Mouse (Mus musculus) embryonic fibroblast, embryonic 13.5 days (primary cell): ENCODE results near the gene Hist1h2ae. TPM values are rescaled to one million over a fixed set of nuclear protein-coding genes. Genes with fewer than 3 reads are reported as not detected.
"Not testable (repeated sequence)": the region's sequence is repeated elsewhere in the genome, so short reads cannot be mapped to it uniquely, and the experiment has no call there.

Source experiments
- H3K27ac ChIP-seq: 2 replicates; pipeline ENCODE4 v1.5.1; 2012; ENCODE audit warnings: low read length, control low read depth, inconsistent platforms; ENCODE audit not compliant: insufficient read depth
- H3K4me1 ChIP-seq: 2 replicates; pipeline ENCODE4 v1.6.1; 2011; ENCODE audit warnings: low read length; ENCODE audit not compliant: control insufficient read depth, insufficient read depth
- H3K4me3 ChIP-seq: 2 replicates; pipeline ENCODE4 v1.5.1; 2011; ENCODE audit warnings: mild to moderate bottlenecking, control low read depth, low read length; ENCODE audit not compliant: insufficient read depth
- CTCF ChIP-seq: IDR thresholded peaks from 2 replicates; pipeline ENCODE4 v1.5.1; 2011; ENCODE audit warnings: mild to moderate bottlenecking, control low read depth, low read length, moderate library complexity, borderline replicate concordance; ENCODE audit not compliant: insufficient read depth
- POLR2A ChIP-seq: IDR thresholded peaks from 2 replicates; pipeline ENCODE4 v1.6.1; 2011; ENCODE audit warnings: low read depth, mild to moderate bottlenecking, control low read depth, low read length, moderate library complexity
- polyA plus RNA-seq: library from polyadenylated mRNA; stranded (reverse); fragments of >200 nt; gene quantifications from 2 replicates; pipeline ENCODE4 v1.2.4, GENCODE M21; 2011; ENCODE audit warnings: low read depth; ENCODE audit not compliant: missing spikeins, insufficient read length

The Hist1h2ae gene
- polyA plus RNA-seq, 1 experiment, result 6.0 TPM

- H3K4me3 ChIP-seq, result peak within 1 kb of the TSS; percentile 77
Measured at GRCm38 (mm10) chr13:23533560-23534367, 37.3 kb downstream of the Hist1h2ae start, which contains the start of gene Hist1h2af. TSS of gene Hist1h2af (plus strand) at chr13:23533906.

DNA sequence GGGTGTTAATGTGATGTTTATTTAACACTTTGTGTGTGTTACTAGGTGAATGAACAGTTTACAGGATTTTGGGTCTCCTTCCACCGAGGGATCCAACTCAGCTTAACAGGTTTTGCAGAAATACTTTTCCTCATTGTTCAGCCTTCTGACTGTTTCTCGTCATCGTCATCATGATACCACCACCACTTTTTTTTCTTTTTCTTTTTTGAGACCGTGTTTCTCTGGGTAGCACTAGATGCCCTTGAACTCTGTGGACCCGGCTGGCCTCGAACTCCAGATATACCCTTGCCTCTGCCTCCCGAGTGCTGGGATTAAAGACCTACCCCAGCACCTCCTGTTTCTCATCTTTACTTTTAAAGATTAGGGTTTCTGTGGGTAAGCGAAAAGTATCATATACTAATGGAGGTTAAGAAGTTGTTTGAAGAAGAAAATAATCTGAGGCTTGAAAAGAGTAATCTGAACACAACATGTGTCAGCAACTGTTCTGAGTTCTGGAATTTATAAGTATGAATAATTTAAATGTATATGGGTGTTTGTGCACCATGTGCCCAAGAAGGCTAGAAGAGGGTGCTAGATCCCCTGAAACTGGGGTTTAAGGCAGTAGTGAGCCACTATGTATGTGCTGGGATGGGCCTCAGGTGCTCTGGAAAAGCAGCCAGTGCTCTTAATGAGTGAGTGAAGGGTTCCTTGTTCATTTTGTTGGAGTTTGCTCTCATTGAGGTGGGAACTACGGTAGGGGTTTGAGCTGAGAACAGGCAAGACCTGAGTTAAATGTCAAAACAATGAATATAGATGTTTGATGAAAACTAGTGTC is 38.6 kb downstream of the Hist1h2ae start:
- peak overlapping the region; percentile 46 for H3K4me3 ChIP-seq
- H3K27ac ChIP-seq, result peak overlapping the region; percentile 79
- peaks cover 5% of the 10 kb centered on the region; the same call in 1 of the 2 replicates for H3K4me1 ChIP-seq
- TF ChIP-seq CTCF (no peak), POLR2A (peak; percentile 38; the same call in 1 of the 2 replicates)

More at GRCm38 (mm10) chr13:23533560-23534367, 37.3 kb downstream of the Hist1h2ae start, which contains the start of gene Hist1h2af:
- TF ChIP-seq POLR2A, result peak; percentile 67
- H3K27ac ChIP-seq, result peak within 1 kb of the TSS; percentile 93
- not testable (repeated sequence) for H3K4me1 ChIP-seq

DNA sequence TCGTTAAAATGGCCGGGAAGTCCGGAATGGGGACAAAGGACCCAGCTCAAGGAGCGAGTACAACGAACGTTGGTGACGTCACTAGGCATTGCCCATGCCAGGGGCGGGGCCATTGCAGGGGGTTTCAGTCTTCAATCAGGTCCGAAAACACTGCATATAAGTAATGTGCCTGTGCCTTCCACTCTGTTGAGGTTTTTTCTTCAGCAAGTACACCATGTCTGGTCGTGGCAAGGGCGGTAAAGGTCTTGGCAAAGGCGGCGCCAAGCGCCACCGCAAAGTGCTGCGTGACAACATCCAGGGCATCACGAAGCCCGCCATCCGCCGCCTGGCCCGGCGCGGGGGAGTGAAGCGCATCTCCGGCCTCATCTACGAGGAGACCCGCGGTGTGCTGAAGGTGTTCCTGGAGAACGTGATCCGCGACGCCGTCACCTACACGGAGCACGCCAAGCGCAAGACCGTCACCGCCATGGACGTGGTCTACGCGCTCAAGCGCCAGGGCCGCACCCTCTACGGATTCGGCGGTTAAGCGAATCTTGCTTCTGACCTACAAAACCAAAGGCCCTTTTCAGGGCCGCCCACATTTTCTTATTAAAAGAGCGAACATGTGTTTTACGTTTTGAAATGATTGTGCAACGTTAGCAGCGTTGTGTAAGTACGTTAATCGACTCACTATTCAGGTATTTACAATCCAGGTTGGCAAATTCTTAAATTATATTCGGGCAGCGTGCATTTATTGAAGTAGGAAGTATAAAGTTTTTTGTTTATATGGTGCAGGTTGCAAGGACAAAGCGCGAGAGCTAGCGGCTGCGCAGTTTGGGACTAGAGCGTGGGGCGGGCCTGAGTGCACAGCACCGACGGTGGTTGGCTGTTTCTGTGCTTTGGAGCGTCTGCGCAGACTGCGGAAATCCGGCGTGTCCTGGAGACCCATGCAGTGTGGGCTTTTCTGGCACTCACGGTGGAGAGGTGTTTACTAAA is 39.8 kb downstream of the Hist1h2ae start, which contains the start of gene Hist1h4h:
Gene Hist1h4h, plus strand, starts transcription at position 150 of the 975 bp plus-strand sequence.
- TF ChIP-seq POLR2A (peak; percentile 99), CTCF (no peak)
- peak within 1 kb of the TSS; percentile 66 for H3K4me3 ChIP-seq
- peaks cover 7% of the 10 kb centered on the region; the same call in 1 of the 2 replicates for H3K4me1 ChIP-seq
- H3K27ac ChIP-seq, result peak within 1 kb of the TSS; percentile 95

GRCm38 (mm10) chr13:23530181-23530900 is 40.7 kb downstream of the Hist1h2ae start:
- Histone ChIP-seq H3K27ac (peak overlapping the region; percentile 95), H3K4me1 (peaks cover 7% of the 10 kb centered on the region; the same call in 1 of the 2 replicates), H3K4me3 (peak overlapping the region; percentile 66)
- TF ChIP-seq CTCF (no peak), POLR2A (0 out of 2 replicates have a peak, but pooled peaks have one; percentile 38)

DNA sequence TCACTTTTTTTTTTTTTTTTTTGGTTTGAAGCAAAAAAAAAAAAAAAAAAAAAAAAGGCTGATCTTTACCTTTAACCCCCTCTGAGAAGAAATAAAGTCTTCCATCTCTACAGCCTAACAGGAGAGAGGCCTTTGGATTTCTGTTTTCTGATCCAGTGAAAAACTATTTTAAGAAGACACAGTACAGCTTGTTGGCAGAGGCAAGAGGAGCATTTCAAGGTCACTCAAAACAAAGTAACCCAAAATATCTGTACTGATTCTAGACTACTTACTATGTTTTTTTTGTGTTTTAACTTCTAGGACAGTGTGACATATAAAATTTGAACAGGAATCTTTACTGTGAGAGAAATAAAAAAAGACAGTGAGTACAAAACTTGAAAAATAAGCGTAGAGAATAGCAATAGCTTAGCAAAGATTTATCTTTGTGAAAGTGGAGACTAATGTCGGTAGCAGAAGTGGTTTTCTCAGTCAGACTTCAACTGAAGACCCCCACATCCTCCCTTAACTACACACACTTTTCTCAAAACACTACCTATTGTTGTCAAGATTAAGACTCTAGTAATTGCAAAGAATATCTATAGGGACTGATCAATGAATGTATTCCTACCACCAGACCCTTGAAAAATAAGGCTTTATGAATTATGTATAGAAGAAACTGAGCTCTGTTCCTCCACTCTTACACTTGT is 41.4 kb downstream of the Hist1h2ae start:
- Histone ChIP-seq H3K4me3 (0 out of 2 replicates have a peak overlapping the region, but pooled peaks have one; percentile 66), H3K27ac (no peak overlapping the region), H3K4me1 (peaks cover 7% of the 10 kb centered on the region; the same call in 1 of the 2 replicates)
- no peak for TF ChIP-seq CTCF
- TF ChIP-seq POLR2A, result no peak

GRCm38 (mm10) chr13:23529005-23529404 is 42.0 kb downstream of the Hist1h2ae start:
- no peak overlapping the region for H3K27ac ChIP-seq
- TF ChIP-seq POLR2A, result no peak
- no peak for TF ChIP-seq CTCF
- no peak overlapping the region for H3K4me3 ChIP-seq
- peaks cover 7% of the 10 kb centered on the region; the same call in 1 of the 2 replicates for H3K4me1 ChIP-seq

GRCm38 (mm10) chr13:23526312-23526711 is 44.7 kb downstream of the Hist1h2ae start:
- Histone ChIP-seq H3K27ac (0 out of 2 replicates have a peak overlapping the region, but pooled peaks have one; percentile 11), H3K4me3 (peak overlapping the region; percentile 70), H3K4me1 (peaks cover 7% of the 10 kb centered on the region; the same call in 1 of the 2 replicates)
- TF ChIP-seq CTCF (no peak), POLR2A (no peak)

GRCm38 (mm10) chr13:23525901-23526300 is 45.1 kb downstream of the Hist1h2ae start:
- Histone ChIP-seq H3K4me3 (no peak overlapping the region; the same call in 1 of the 2 replicates), H3K4me1 (peaks cover 7% of the 10 kb centered on the region), H3K27ac (no peak overlapping the region)
- TF ChIP-seq CTCF, result no peak
- no peak for TF ChIP-seq POLR2A
